Mouse (Mus musculus) left cerebral cortex, adult 11 months (tissue): ENCODE measurements at regions not wholly inside any gene's neighbourhood (a gene's known extent, or its start where the extent isn't known, plus 50 kb on each side); places are given as distances from the start of the nearest gene placed in this dataset.

ENCODE experiments used
- DNase-seq: peaks from one replicate; pipeline ENCODE4 v3.0.0; 2022; ENCODE audit warnings: low spot score

DNA sequence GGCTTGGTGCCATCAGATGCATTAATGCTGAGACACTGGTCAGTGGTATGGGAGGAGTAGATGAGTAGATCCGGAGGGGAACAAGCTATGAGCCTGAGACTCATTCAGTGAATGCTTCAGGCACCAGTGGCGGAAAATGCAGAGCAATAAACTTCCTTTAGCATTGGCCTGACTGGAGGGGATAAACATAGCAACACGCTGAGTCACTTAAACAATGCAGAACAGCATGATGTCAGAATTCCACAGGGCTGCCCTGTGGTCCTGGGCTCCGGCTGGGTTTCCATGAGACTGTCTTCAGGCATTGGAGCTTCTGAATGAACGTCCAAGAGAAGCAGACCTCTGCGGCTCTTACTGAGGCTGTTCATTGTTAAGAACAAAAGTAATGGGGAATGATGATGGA lies 145.4 kb upstream of the Gm10181 start:
- no peak for DNase-seq

DNA sequence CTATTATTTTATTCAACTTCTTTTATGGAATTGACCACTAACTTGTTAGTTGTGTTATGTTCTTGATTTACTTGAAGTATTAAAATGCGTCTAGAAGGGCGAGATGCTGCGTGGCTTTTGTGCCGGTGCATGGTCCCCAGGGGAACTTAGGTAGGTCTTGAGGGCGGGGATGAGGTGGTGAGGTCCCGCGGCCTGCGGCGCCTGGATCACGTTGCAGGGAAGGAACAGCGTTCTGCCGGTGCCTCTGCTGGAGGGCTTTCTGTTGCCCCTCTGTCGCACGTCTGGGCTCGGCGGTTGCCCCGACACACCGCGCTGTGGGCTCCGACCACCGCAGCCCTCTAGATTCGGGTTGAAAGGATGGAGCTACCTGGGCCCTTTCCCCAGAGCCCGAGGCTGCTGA lies 136.7 kb upstream of the Gm10181 start:
- DNase-seq, result no peak

DNA sequence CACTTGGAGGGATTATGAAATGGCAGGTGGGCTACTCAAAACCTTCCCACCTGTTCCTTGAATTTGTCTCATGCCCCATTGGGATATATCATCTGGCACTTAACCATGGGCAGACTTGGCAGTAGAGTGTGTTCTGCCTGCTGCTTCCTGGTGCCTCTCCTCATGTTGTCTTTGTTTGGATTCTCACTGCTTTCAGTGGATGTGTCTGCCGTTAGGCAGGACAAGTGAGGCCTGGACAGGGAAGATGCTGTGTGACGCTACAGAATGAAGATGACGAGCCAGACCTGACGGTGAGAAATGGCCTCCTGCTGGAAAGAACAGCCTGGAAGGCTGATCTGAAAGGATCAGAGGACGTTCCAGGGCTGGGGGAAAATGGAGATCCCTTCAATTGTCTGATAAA lies 133.6 kb upstream of the Gm10181 start:
- no peak for DNase-seq

DNA sequence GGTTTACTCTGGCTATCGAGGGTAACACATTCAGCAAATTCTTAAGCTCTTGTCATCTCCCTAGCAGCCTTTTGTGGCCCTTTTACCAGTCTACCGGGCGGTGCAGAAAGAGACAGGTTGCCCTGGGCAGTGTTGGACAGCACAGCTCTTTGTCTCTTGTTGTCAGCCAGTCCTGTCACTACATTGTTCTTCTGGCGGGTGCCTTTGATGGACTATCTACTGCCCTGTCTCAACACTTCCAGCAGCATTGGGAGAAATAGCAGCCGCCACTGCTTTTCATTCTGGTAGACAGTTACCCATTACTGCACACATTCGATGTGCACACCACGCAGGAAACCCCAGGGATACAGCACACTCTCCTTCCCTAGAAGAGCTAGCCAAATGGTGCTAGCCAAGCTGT lies 132.7 kb upstream of the Gm10181 start:
- no peak for DNase-seq

DNA sequence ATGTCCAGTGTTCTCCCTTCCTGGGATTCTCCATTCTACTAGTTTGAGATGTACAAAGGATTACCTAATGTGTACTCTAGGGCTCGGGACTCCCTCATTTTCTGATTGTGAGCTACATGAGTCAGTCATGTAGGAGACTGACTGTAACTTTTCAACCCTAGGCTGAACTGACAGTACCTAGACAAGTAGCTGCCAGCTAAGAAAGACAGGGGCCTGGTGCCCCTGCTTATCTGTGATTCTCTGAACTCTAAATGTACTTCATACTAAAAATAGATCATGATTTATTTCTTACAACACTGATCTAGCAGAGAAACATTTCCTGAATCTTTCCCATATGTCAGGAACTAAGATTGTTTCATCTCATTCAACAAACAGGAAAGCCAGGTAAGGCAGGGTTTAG lies 125.9 kb upstream of the Gm10181 start:
- DNase-seq, result no peak

DNA sequence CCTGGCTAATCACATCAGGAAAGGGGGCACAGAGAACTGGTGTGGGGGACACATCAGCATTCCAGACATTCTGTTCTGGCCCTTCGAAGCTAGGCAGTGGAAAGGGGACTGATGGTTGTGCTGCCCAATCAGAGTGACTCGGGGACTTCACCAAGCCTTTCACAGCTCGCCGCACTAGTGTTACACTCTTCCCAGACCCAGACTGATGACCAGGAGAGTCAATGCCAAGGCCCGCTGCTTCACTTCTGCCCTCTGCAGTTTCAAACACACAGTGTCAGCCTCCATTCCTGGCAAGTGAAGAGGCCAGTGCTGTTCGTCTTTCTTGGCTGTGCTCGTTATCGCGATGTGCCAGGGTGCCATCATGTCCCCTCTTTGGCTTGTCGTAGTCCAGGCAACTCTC lies 121.7 kb upstream of the Gm10181 start:
- DNase-seq, result no peak

DNA sequence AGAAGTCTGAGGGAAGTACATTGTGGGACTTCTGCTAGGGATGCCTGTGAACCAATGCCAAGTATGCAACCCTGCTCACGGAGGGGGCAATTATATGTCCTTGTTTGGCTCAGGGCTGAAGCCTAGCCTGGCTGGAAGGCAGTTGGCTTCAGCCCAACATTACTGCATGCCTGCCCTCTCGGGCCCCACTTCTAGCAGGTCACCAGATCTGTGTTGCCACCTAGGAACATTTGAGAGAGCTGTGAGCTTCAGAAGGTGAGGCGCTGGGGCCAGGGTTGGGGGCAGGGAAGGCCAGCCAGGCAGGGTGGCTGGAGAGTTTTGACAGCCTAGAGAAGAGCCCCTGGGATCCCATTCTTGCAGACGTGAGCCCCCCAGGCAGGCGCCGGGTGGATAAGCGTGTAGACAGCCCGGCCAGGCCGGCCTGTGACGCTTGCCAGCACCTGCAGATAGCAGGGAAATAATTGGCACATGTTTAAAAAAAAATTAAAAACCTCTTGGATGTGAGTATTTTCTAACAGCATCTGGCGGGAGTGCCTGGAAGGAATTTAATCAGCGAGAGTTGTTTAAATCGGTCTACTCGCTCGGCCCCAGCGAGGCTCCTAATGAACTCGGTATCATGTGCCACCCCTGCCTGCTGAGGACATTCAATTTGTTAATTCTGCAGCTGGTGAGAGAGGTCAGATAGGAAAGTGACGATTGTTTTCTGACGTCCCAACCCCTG lies 115.0 kb upstream of the Gm10181 start:
- no peak for DNase-seq

DNA sequence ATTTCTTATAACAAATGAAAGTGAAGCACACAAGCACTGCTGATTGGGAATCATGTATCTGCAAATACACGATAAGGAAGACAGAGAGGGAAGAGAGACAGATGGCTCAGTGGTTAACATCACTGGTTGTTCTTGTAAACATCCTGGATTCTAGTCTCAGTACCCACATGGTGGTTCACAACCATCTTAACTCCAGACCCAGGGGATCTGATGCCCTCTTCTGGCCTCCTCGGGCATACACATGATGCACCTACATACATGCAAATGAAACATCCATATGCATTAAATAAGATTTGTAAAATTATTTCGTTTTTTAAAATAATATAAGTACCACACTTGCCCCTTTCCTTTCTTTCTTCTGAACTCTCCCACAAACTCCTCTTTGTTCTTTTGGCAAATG lies 106.4 kb upstream of the Gm10181 start:
- DNase-seq, result no peak

DNA sequence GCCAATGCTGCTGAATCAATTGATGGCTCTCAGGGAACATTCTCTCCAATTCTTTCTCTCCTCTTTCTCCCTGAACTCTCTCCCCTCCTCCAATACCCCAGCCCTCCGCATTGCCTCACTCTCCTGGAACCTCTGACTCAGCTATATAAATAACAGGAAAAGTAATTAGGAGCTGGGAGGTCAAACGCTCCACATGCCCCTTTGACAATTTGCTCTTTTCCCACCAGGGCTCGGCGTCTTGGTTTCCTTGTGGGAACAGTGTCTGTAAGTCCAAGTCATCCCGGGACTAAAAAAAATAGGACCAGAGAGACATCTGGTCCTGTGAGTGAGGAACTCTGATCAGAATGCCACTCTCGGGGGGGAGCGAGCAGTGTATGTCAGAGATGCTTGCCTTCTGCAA lies 94.7 kb upstream of the Gm10181 start:
- no peak for DNase-seq

DNA sequence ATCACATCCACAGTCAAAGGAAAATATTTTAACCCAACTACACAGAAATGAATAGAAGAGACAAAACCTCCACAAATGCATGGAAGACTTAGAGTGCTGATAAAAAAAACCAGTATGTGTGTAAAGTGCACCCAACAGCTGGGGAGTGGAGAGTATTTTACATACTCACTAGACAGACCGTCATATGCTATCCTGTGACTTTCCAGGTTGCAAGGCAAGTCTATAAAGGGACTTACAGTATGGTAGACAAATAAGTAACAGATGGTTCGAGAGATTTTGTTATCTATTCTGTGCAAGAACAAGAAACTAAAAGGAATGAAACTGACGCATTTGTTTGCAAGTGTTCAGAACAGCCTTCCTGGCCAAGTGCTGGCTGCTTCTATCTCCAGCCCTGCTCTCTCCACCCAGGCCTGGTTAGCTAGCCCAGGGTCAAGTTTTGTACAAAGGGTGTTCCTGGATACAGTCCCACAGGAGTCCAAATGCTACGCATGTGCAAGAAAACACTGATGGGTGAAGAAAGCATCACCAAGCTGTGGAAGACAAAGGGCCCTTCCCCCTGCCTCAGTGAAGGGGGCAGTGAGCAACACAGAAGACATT lies 68.0 kb upstream of the Gm10181 start:
- no peak for DNase-seq

DNA sequence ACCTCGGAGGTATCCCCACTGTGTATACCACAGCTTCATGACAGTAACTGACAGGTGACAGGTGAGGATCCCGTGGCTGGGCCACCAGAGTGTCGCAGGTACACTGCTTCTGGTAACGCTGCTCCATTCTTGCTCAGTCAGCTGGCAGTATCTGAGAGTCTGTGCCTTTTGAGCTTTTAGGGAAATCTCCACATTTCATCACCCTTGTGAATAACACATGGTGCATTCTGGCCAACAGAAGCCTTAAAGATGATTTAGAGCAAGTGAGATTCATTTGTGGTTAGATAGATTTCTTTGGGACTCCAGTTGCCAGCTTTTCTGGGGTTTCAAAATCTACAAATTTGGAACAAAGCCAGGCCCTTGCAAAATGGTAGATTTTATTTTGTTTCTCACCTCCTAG lies 66.8 kb upstream of the Gm10181 start:
- DNase-seq, result no peak

DNA sequence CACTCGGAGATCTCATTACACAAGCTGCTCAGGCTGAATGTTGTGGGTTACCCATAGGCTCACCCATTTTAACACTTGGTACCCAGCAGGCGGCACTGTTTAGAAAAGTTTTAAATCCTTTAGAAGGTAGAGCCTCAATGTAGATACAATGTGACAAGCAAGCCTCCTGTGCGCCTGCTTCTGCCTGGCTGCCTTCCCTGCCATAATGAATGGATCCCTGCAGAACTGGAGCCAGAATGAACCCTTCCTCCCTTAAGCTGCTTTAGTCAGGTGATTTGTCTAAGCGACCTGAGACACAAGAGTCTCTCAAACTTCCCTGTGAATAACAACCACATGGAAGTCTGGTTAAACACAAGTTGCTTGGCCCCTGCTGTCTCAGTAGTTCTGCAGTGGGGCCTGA lies 64.7 kb upstream of the Gm10181 start:
- no peak for DNase-seq

DNA sequence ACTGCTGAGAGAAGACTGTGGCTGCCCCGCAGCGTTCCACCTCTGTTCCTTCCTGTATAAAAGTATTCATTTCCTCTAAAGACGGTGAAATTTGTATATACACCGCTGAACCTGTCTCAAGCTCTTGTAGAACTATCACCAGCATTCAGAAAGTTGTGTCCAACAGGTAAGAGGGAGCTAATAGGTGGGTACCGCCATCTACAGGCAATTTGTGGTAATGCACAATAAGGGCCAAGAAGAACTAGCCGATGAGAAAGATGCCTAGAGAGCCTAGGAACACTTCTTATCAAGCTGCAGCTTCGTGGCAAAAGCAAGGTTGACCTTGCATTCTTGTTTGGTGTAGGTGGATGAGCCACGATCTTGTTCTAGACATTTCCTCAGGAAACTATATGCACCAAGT lies 61.6 kb upstream of the Gm10181 start:
- peak; percentile 16 for DNase-seq

DNA sequence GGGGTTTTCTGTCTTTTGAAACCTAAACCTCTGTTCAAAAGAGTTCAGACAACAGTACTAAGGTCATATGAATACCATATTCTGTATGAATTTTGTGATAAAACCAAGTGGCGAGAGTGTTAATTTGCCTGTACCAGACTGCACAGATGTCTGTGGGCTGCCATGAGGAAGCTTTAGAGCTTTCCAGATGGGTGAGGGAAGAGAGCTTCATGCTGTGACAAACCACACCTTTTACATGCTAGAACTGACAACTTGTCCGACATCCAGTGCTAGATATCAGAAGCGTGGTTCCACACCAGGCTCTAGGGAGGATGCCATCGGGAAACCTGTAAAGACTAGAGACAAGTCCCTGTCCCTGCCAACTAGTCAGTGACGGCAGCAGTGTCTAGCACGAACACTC lies 60.9 kb upstream of the Gm10181 start:
- peak; percentile 33 for DNase-seq

DNA sequence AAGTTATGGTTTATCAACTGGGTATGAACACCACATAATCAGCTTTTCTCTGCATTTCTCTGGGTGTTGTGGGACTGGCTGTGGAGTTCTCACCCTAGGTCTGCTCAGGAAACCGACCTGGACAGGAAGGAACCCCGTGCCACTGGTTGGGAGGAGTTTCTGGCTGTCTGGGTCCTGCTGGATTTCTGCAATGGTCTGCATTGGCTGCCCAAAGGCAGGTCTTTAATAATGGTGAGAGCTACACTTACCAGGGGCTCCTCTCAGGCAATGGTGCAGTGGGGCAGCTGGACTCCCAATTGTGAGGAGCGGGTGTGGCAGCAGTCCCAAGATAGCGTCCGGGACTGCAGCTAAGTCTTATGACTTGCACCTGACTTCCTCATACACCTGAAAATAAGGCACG lies 57.8 kb upstream of the Gm10181 start:
- no peak for DNase-seq
